Mouse (Mus musculus): ENCODE results near the gene Fxyd5. TPM values are rescaled to one million over a fixed set of nuclear protein-coding genes. Genes with fewer than 3 reads are reported as not detected.

Gene Fxyd5
- polyA plus RNA-seq, 1 experiment from 2014 or later, result 31.5 TPM

DNA sequence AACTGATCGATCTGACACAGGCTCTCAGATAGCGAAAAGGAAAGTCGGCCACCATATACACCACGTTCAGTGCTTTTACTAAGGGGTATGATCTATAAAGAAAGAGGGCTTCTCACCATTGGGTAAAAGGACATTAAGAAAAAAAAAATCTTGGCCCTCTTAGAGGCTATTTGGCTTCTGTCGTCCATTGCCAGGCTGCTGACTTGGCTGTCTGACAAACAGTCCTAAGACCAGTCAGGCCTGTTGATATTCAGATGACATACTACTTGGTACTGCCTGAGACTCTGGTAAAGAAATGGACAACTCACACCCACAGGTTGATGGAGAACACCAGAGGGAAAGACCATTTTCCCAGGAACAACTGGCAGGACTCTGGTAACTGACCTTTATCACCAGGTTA lies 29.3 kb downstream of the Fxyd5 start:
- Histone ChIP-seq H3K9me3 (replicated peaks; ENCODE audit: low read length) (no peaks in the 10 kb centered on the region), H3K4me3 (replicated peaks; ENCODE audit: low read depth, low read length) (no peak overlapping the region), H3K27ac (no peak overlapping the region), H3K27me3 (ENCODE audit: insufficient read depth, low read length) (no peaks in the 10 kb centered on the region), H3K9ac (ENCODE audit: low read depth, low read length) (no peak overlapping the region), H3K4me1 (replicated peaks; ENCODE audit: insufficient read depth, low read length) (no peaks in the 10 kb centered on the region), H3K4me2 (ENCODE audit: low read length) (no peak overlapping the region), H3K36me3 (ENCODE audit: insufficient read depth, low read length) (no peaks in the 10 kb centered on the region)
- no peak for TF ChIP-seq CTCF (IDR thresholded peaks at IDR 0.05; ENCODE audit: low read depth)
- 66% methylated on average over 5 of the region's 5 CpGs for WGBS
- DNase-seq (ENCODE audit: low spot score), result no peak
- no peak for ATAC-seq (replicated peaks; ENCODE audit: low FRiP score, low read depth)

DNA sequence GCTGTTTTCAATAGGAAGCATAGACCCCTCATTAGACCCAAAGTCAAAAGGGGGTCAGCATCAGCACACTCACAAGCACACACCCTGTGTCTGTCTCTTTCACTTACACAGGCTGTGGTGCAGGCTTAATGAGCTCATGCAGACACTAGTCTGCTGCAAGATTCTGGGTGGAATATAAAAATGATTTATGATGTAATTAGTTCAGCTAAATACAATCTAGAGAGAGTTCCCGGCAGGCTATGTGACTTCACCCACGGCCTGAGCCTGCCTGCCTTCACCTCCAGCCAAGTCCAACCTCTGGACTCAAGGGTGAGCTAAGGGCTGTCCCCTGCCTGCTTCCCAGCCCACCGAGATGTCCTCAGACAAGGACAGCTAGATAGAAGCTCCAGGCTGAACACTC lies 33.4 kb downstream of the Fxyd5 start:
- 0 out of 2 replicates have a peak overlapping the region, but pooled peaks have one; percentile 2 for H3K27ac ChIP-seq
- ATAC-seq (replicated peaks; ENCODE audit: low FRiP score, low read depth) (peak; percentile 68; the same call in 1 of the 2 replicates), DNase-seq (ENCODE audit: low spot score) (peak; percentile 83)
- no peak overlapping the region for H3K4me3 ChIP-seq (replicated peaks; ENCODE audit: low read depth, low read length)
- H3K4me2 ChIP-seq (ENCODE audit: low read length), result no peak overlapping the region
- no peak overlapping the region for H3K9ac ChIP-seq (ENCODE audit: low read depth, low read length)
- no peaks in the 10 kb centered on the region for H3K27me3 ChIP-seq (ENCODE audit: insufficient read depth, low read length)
- no peaks in the 10 kb centered on the region for H3K36me3 ChIP-seq (ENCODE audit: insufficient read depth, low read length)
- no peak for TF ChIP-seq CTCF (IDR thresholded peaks at IDR 0.05; ENCODE audit: low read depth)
- WGBS, result 4% methylated on average over 3 of the region's 3 CpGs
- H3K9me3 ChIP-seq (replicated peaks; ENCODE audit: low read length), result no peaks in the 10 kb centered on the region
- H3K4me1 ChIP-seq (replicated peaks; ENCODE audit: insufficient read depth, low read length), result no peaks in the 10 kb centered on the region

DNA sequence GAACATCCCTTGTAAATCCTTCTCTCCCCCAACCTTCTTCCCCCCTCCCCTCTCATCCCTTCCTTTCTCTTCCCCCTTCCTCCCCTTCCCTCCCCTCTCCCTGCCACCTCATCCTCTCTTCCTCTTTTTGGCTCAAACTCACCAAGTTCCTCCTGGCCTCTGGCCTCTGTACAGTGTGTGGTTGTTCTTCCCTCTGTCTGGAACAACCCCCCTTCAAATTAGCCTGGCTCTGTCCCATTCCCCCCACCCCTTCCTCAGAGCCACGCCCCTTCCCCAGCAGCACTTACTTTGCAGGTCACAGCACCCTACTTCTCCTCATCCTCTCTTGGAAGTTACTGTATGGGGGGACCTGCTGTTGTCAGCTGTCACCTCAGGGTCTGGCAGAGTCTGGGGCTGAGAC lies 34.1 kb downstream of the Fxyd5 start:
- Histone ChIP-seq H3K27me3 (ENCODE audit: insufficient read depth, low read length) (no peaks in the 10 kb centered on the region), H3K4me2 (ENCODE audit: low read length) (no peak overlapping the region), H3K4me3 (replicated peaks; ENCODE audit: low read depth, low read length) (no peak overlapping the region), H3K27ac (no peak overlapping the region), H3K36me3 (ENCODE audit: insufficient read depth, low read length) (no peaks in the 10 kb centered on the region), H3K9me3 (replicated peaks; ENCODE audit: low read length) (no peaks in the 10 kb centered on the region), H3K9ac (ENCODE audit: low read depth, low read length) (no peak overlapping the region), H3K4me1 (replicated peaks; ENCODE audit: insufficient read depth, low read length) (no peaks in the 10 kb centered on the region)
- TF ChIP-seq CTCF (IDR thresholded peaks at IDR 0.05; ENCODE audit: low read depth), result no peak
- no peak for DNase-seq (ENCODE audit: low spot score)
- 62% methylated on average over 1 of the region's 1 CpGs for WGBS
- no peak for ATAC-seq (replicated peaks; ENCODE audit: low FRiP score, low read depth)

DNA sequence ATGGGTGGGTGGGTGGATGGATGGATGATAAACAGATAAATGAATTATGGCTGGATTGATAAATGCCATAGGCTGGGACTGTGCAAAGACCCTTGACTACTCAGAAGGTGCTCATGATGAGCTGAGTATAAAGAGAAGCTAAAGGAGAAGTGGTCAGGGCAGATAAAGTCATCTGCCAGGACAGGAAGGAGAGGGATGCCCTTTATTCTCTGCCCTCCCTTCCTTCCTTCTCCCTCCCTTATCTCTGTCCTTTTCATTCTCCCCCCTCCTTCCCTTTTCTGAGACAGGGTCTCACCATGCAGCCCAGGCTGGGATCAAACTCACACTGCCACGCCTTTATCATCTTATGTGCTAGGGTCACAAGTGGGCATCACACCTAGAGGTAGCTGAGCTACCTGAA lies 34.5 kb downstream of the Fxyd5 start:
- H3K27ac ChIP-seq, result no peak overlapping the region
- no peak for DNase-seq (ENCODE audit: low spot score)

DNA sequence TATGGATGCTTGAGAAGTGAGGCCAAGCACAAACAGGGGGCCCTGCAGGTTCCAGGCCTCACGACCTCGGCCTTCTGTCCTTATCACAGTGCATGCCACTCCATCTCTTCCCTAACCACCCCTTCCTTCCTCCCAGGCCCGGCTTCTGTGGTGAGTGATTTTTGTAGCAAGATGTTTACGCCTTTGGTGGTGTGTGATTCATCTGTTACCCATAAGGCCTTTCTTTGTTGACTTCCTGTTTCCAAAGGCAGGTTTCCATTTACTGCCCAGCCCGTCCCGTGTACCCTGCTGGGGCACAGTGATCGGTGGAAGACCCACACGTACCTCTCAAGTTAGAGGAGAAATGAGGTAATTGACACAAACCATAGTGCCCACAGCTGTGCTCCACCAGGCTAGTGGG lies 39.6 kb downstream of the Fxyd5 start:
- H3K27ac ChIP-seq, result no peak overlapping the region

More for the DNA sequence above, 34.5 kb downstream of the Fxyd5 start:
- H3K4me2 ChIP-seq (ENCODE audit: low read length), result no peak overlapping the region
- no peak overlapping the region for H3K9ac ChIP-seq (ENCODE audit: low read depth, low read length)
- no peaks in the 10 kb centered on the region for H3K4me1 ChIP-seq (replicated peaks; ENCODE audit: insufficient read depth, low read length)
- H3K9me3 ChIP-seq (replicated peaks; ENCODE audit: low read length), result no peaks in the 10 kb centered on the region
- WGBS, result 86% methylated on average over 1 of the region's 1 CpGs
- ATAC-seq (replicated peaks; ENCODE audit: low FRiP score, low read depth), result no peak
- H3K36me3 ChIP-seq (ENCODE audit: insufficient read depth, low read length), result no peaks in the 10 kb centered on the region
- no peaks in the 10 kb centered on the region for H3K27me3 ChIP-seq (ENCODE audit: insufficient read depth, low read length)
- H3K4me3 ChIP-seq (replicated peaks; ENCODE audit: low read depth, low read length), result no peak overlapping the region
- TF ChIP-seq CTCF (IDR thresholded peaks at IDR 0.05; ENCODE audit: low read depth), result no peak

DNA sequence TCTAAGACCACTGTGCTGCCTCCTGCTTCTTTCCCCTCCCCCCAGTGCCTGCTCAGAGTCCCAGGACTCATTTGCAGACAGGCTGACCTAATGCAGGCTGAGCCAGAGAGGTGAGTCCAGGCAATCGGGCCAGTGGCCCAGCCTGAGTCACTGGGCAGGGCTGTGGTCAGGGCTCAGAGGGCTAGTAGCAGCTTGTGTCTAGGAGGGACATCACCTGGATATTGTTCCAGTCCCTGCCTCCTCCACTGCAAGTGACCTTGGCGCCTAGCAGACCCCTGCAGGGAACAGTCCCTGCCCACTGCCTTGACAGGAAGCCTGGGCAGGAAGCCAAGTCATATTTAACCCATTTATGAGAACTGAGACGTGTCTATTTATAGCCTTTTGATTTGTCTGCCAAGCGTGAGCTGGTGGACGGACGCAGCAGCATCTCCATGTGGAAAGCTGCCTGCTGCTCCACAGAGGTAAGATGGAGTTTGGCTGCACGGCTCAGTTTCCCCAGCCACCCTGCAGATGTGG lies 41.7 kb downstream of the Fxyd5 start:
- 25% methylated on average over 7 of the region's 7 CpGs for WGBS
- H3K9ac ChIP-seq (ENCODE audit: low read depth, low read length), result no peak overlapping the region
- H3K4me2 ChIP-seq (ENCODE audit: low read length), result no peak overlapping the region
- H3K27ac ChIP-seq, result no peak overlapping the region
- no peaks in the 10 kb centered on the region for H3K4me1 ChIP-seq (replicated peaks; ENCODE audit: insufficient read depth, low read length)
- no peaks in the 10 kb centered on the region for H3K27me3 ChIP-seq (ENCODE audit: insufficient read depth, low read length)
- ATAC-seq (replicated peaks; ENCODE audit: low FRiP score, low read depth) (peak; percentile 52), DNase-seq (ENCODE audit: low spot score) (peak; percentile 79)
- no peaks in the 10 kb centered on the region for H3K36me3 ChIP-seq (ENCODE audit: insufficient read depth, low read length)
- no peaks in the 10 kb centered on the region for H3K9me3 ChIP-seq (replicated peaks; ENCODE audit: low read length)
- no peak for TF ChIP-seq CTCF (IDR thresholded peaks at IDR 0.05; ENCODE audit: low read depth)
- no peak overlapping the region for H3K4me3 ChIP-seq (replicated peaks; ENCODE audit: low read depth, low read length)

More for the DNA sequence above, 39.6 kb downstream of the Fxyd5 start:
- peak; percentile 37 for DNase-seq (ENCODE audit: low spot score)
- Histone ChIP-seq H3K4me2 (ENCODE audit: low read length) (no peak overlapping the region), H3K27me3 (ENCODE audit: insufficient read depth, low read length) (no peaks in the 10 kb centered on the region), H3K9ac (ENCODE audit: low read depth, low read length) (no peak overlapping the region), H3K4me3 (replicated peaks; ENCODE audit: low read depth, low read length) (no peak overlapping the region), H3K9me3 (replicated peaks; ENCODE audit: low read length) (no peaks in the 10 kb centered on the region), H3K36me3 (ENCODE audit: insufficient read depth, low read length) (no peaks in the 10 kb centered on the region), H3K4me1 (replicated peaks; ENCODE audit: insufficient read depth, low read length) (no peaks in the 10 kb centered on the region)
- ATAC-seq (replicated peaks; ENCODE audit: low FRiP score, low read depth), result no peak
- 61% methylated on average over 8 of the region's 8 CpGs for WGBS
- TF ChIP-seq CTCF (IDR thresholded peaks at IDR 0.05; ENCODE audit: low read depth), result no peak

DNA sequence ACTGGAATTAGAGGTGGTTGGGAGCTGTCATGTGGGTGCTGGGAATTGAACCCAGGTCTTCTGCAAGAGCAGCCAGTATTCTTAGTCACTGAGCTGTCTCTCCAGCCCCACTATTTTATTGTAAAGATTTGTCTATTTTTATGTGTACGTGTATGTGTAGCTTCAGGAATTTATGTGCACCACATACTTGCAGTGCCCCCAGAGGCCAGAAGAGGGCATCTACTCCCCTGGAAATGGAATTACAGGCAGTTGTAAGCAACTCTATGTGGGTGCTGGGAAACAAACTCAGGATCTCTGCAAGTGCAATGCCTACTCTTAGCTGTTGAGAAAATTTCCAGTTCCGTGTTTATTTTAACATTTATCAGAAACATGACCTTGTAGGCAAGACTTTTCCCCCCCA lies 45.8 kb downstream of the Fxyd5 start:
- Histone ChIP-seq H3K27ac (no peak overlapping the region), H3K4me3 (replicated peaks; ENCODE audit: low read depth, low read length) (no peak overlapping the region), H3K4me1 (replicated peaks; ENCODE audit: insufficient read depth, low read length) (0 out of 2 replicates have a peak, but pooled peaks cover 3% of the 10 kb centered on the region), H3K36me3 (ENCODE audit: insufficient read depth, low read length) (no peaks in the 10 kb centered on the region), H3K4me2 (ENCODE audit: low read length) (no peak overlapping the region), H3K9me3 (replicated peaks; ENCODE audit: low read length) (no peaks in the 10 kb centered on the region), H3K27me3 (ENCODE audit: insufficient read depth, low read length) (no peaks in the 10 kb centered on the region), H3K9ac (ENCODE audit: low read depth, low read length) (no peak overlapping the region)
- TF ChIP-seq CTCF (IDR thresholded peaks at IDR 0.05; ENCODE audit: low read depth), result peak; percentile 29; the same call in 1 of the 2 replicates
- 99% methylated on average over 2 of the region's 2 CpGs for WGBS
- ATAC-seq (replicated peaks; ENCODE audit: low FRiP score, low read depth) (no peak), DNase-seq (ENCODE audit: low spot score) (no peak)
